Mouse (Mus musculus): ENCODE data around the gene Gm10128. TPM values are rescaled to one million over a fixed set of nuclear protein-coding genes. Genes with fewer than 3 reads are reported as not detected.

The Gm10128 gene
- total and polyA plus RNA-seq, 3 experiments = not detected

Other genes with a start within 250 kb of the Gm10128 start
- gene Gm3755, start 193.1 kb downstream of the Gm10128 start, total RNA-seq (2012; rRNA removed) = not detected in 2 replicates
- gene Gm3755, start 193.1 kb downstream of the Gm10128 start, total RNA-seq (2014; rRNA removed) = not detected in 2 replicates
- gene Gm3755, start 193.1 kb downstream of the Gm10128 start, polyA plus RNA-seq (2012; ENCODE audit: insufficient read length, low read depth) = not detected in 2 replicates
- not detected in 2 replicates for gene Gm3752, start 160.2 kb downstream of the Gm10128 start, total RNA-seq (2012; rRNA removed)
- 0.28 TPM in 1 of 2 replicates, not detected in the other for gene Gm3752, start 160.2 kb downstream of the Gm10128 start, total RNA-seq (2014; rRNA removed)
- 0.22 TPM in 1 of 2 replicates, not detected in the other for gene Gm3752, start 160.2 kb downstream of the Gm10128 start, polyA plus RNA-seq (2012; ENCODE audit: insufficient read length, low read depth)
- gene Gm3558, start 75.4 kb downstream of the Gm10128 start, total RNA-seq (2012; rRNA removed) = not detected in 2 replicates
- gene Gm3558, start 75.4 kb downstream of the Gm10128 start, total RNA-seq (2014; rRNA removed) = not detected in 2 replicates
- gene Gm3558, start 75.4 kb downstream of the Gm10128 start, polyA plus RNA-seq (2012; ENCODE audit: insufficient read length, low read depth) = not detected in 2 replicates
- not detected in 2 replicates for gene Gm10338, start 48.4 kb downstream of the Gm10128 start, total RNA-seq (2012; rRNA removed)
- gene Gm10338, start 48.4 kb downstream of the Gm10128 start, total RNA-seq (2014; rRNA removed) = not detected in 2 replicates
- not detected in 2 replicates for gene Gm10338, start 48.4 kb downstream of the Gm10128 start, polyA plus RNA-seq (2012; ENCODE audit: insufficient read length, low read depth)
- not detected in 2 replicates for gene Gm26661, start 147.6 kb upstream of the Gm10128 start, total RNA-seq (2012; rRNA removed)
- not detected in 2 replicates for gene Gm26661, start 147.6 kb upstream of the Gm10128 start, total RNA-seq (2014; rRNA removed)
- not detected in 2 replicates for gene Gm26661, start 147.6 kb upstream of the Gm10128 start, polyA plus RNA-seq (2012; ENCODE audit: insufficient read length, low read depth)
- 51.4 and 74.0 TPM in 2 replicates for gene Flnb, start 174.0 kb upstream of the Gm10128 start, total RNA-seq (2012; rRNA removed)
- 28.9 and 29.5 TPM in 2 replicates for gene Flnb, start 174.0 kb upstream of the Gm10128 start, total RNA-seq (2014; rRNA removed)
- gene Flnb, start 174.0 kb upstream of the Gm10128 start, polyA plus RNA-seq (2012; ENCODE audit: insufficient read length, low read depth) = 52.4 and 61.6 TPM in 2 replicates

All from CH12.LX (cell line).